Mouse (Mus musculus) liver, embryonic 15.5 days (tissue): ENCODE measurements around the gene Galnt6. TPM values are rescaled to one million over a fixed set of nuclear protein-coding genes. Genes with fewer than 3 reads are reported as not detected.

Experiments used
- ATAC-seq: fragments of 200-750 bp; cut with Nextera tagmentation; 2 replicates; pipeline ENCODE4 v1.8.0; 2017; ENCODE audit warnings: moderate number of reproducible peaks, mild to moderate bottlenecking, moderate library complexity; ENCODE audit not compliant: insufficient read depth
- H3K27ac ChIP-seq: fragments of 300-500 bp; sonication (generic); replicated peaks from 2 replicates; pipeline ENCODE4 v1.5.1; 2015; ENCODE audit warnings: mild to moderate bottlenecking, inconsistent platforms
- H3K27me3 ChIP-seq: fragments of 300-500 bp; sonication (generic); 2 replicates; pipeline ENCODE4 v1.6.1; 2015; ENCODE audit warnings: mild to moderate bottlenecking, inconsistent platforms
- H3K36me3 ChIP-seq: fragments of 300-500 bp; sonication (generic); replicated peaks from 2 replicates; pipeline ENCODE4 v1.6.1; 2015; ENCODE audit warnings: moderate library complexity, mild to moderate bottlenecking, inconsistent platforms
- H3K4me1 ChIP-seq: fragments of 300-500 bp; sonication (generic); replicated peaks from 2 replicates; pipeline ENCODE4 v1.6.1; 2015; ENCODE audit warnings: inconsistent platforms
- H3K4me2 ChIP-seq: fragments of 300-500 bp; sonication (generic); 2 replicates; pipeline ENCODE4 v1.6.1; 2015; ENCODE audit warnings: moderate library complexity, mild to moderate bottlenecking, inconsistent platforms
- H3K4me3 ChIP-seq: fragments of 300-500 bp; sonication (generic); replicated peaks from 2 replicates; pipeline ENCODE4 v1.5.1; 2015; ENCODE audit warnings: mild to moderate bottlenecking, inconsistent platforms
- H3K9ac ChIP-seq: fragments of 300-500 bp; sonication (generic); 2 replicates; pipeline ENCODE4 v1.6.1; 2015; ENCODE audit warnings: moderate library complexity, mild to moderate bottlenecking, inconsistent platforms
- H3K9me3 ChIP-seq: fragments of 300-500 bp; sonication (generic); replicated peaks from 2 replicates; pipeline ENCODE4 v1.6.1; 2016; ENCODE audit warnings: inconsistent platforms
- WGBS: fragments of 180-500 bp; shearing (Covaris S2); methylation state at CpG from one replicate; pipeline ENCODE4 v1.1.7; 2015; ENCODE audit warnings: mixed read lengths; ENCODE audit not compliant: insufficient replicate concordance; 5-methylcytosine and 5-hydroxymethylcytosine counted together
- polyA plus RNA-seq: library from polyadenylated mRNA; unstranded; fragments of >200 nt; fragmentation: Nextera tagmentation; extraction: Ambion mirVana; gene quantifications from 2 replicates; pipeline ENCODE4 v1.2.1, GENCODE M21; 2015

Galnt6 gene
- polyA plus RNA-seq, 1 experiment from 2014 or later, result 1.2 TPM

DNA sequence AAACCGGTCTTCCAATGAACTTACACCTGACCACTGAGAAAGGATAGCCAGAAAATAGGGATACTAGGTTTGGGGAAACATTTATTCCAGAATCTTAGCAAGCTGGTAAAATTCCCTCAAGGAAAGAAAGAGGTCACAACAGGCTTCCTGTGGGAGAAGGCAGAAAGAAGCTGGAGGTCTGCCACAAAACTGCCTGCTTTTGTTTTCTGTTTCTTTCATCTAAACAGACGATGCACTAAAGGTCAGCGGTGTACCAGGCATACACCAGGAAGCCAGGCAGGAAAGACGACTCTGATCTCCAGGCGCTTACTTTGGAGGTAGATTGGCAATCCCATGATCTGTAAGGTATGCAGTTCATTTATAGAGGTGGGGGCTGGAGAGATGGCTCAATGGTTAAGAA is 58.3 kb downstream of the Galnt6 start:
- Histone ChIP-seq H3K9ac (no peak overlapping the region), H3K4me3 (no peak overlapping the region), H3K4me2 (no peak overlapping the region), H3K27ac (no peak overlapping the region), H3K4me1 (peaks cover 65% of the 10 kb centered on the region), H3K36me3 (no peaks in the 10 kb centered on the region), H3K9me3 (no peaks in the 10 kb centered on the region), H3K27me3 (no peaks in the 10 kb centered on the region)
- no peak for ATAC-seq
- 81% methylated on average over 5 of the region's 5 CpGs for WGBS

DNA sequence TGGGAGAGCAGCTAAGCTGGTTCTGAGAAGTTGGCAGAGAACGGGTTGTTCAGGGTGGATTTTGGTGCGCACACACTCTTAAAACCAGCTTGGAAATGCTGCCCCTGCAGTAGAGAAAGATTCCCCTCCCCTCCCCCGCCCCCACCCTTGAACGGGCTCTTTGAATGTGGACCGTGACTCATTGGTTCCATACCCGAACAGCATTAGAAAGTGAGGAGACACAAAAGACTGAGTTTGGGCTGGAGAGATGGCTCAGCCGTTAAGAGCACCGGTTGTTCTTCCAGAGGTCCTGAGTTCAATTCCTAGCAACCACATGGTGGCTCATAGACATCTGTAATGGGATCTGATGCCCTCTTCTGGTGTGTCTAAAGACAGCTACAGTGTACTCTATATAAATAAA is 59.2 kb downstream of the Galnt6 start:
- ATAC-seq, result no peak
- WGBS, result 58% methylated on average over 8 of the region's 8 CpGs

DNA sequence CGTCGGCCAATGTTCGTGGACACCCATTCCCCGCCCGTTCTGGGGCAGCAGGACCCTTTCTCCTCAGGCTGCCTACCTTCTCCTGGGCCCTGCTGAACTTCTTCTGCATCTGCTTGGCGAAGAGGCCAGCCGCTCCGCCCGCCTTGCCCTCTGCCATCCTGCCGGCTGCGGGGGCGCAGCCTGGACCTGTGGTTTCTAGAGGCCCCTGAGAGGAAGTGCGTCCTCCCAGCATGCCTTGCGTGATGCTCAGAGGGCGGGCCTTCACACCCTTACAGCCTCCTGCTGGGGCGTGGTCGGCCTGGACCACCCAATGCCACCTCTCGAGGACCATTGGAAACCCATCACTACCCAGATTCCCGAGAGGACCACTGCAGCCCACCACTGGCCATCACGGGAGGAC is 59.8 kb downstream of the Galnt6 start, which contains the start of gene Bin2:
Gene Bin2 (minus strand): TSS at position 217 of the 400 bp plus-strand sequence.
- WGBS, result 20% methylated on average over 20 of the region's 20 CpGs
- peak within 1 kb of the TSS; percentile 64 for H3K4me3 ChIP-seq
- no peaks in the 10 kb centered on the region for H3K27me3 ChIP-seq
- H3K36me3 ChIP-seq, result no peaks in the 10 kb centered on the region
- no peaks in the 10 kb centered on the region for H3K9me3 ChIP-seq
- peak within 1 kb of the TSS; percentile 43 for H3K27ac ChIP-seq
- ATAC-seq, result peak; percentile 34; the same call in 1 of the 2 replicates
- H3K4me2 ChIP-seq, result peak within 1 kb of the TSS; percentile 74
- H3K9ac ChIP-seq, result peak within 1 kb of the TSS; percentile 62
- H3K4me1 ChIP-seq, result peaks cover 66% of the 10 kb centered on the region

More for the DNA sequence above, 59.2 kb downstream of the Galnt6 start:
- no peaks in the 10 kb centered on the region for H3K27me3 ChIP-seq
- H3K4me2 ChIP-seq, result no peak overlapping the region
- no peaks in the 10 kb centered on the region for H3K9me3 ChIP-seq
- H3K4me3 ChIP-seq, result no peak overlapping the region
- no peak overlapping the region for H3K27ac ChIP-seq
- peaks cover 66% of the 10 kb centered on the region for H3K4me1 ChIP-seq
- H3K36me3 ChIP-seq, result no peaks in the 10 kb centered on the region
- H3K9ac ChIP-seq, result no peak overlapping the region

DNA sequence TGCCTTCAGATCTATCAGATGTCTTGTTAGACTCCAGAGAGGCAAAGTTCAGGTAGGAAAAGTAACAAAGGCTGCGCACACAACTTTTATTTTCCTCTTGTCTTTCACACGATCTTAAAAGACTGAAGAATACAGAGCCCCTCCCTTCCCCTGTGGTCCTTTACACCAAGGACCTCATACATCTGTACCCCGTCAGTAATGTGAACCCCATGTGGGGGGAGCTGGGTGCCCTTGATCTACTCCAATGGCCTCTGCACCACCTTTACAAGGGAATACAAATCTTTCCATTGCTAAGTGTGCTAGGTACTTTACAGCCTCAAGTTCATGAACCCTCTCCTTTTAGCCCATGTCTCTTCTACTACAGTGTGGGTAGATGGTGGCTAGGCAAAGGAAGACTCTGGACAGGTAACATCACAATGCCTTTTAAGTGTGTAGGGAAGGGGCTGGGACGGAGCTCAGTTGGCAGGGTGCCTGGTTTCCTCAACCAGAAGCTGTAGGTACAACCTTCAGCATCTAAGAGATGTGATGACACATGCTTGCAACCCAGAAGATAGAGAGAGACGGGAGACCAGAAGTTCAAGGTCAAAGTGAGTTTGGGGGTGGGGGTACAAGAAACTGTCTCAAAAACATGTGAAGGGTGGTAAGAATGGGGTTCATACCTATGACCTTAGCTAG is 61.2 kb downstream of the Galnt6 start:
- 46% methylated on average over 5 of the region's 5 CpGs for WGBS
- peak overlapping the region; percentile 64 for H3K4me3 ChIP-seq
- no peaks in the 10 kb centered on the region for H3K36me3 ChIP-seq
- no peak for ATAC-seq
- H3K27ac ChIP-seq, result no peak overlapping the region
- peak overlapping the region; percentile 74 for H3K4me2 ChIP-seq
- no peaks in the 10 kb centered on the region for H3K9me3 ChIP-seq
- H3K4me1 ChIP-seq, result peaks cover 66% of the 10 kb centered on the region
- no peak overlapping the region for H3K9ac ChIP-seq
- no peaks in the 10 kb centered on the region for H3K27me3 ChIP-seq

DNA sequence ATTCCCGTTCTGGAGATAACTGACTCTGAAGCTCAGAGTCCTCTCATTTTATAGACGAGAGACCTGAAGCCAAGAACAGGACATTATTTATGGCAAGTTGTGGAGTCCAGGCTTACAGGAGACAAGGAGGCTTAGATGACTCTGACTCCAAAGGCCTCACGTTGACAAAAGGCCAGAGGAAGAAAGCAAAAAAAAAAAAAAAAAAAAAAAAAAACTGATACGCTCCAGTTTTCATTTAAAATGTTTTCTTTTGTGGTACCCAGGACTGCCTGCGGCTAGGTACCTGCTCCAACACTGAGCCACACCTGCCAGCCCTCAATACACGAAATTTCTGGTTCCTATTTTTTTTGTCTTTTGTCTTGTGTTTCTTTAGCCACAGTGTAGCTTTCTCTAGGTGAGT is 61.8 kb downstream of the Galnt6 start:
- Histone ChIP-seq H3K36me3 (no peaks in the 10 kb centered on the region), H3K4me3 (peak overlapping the region; percentile 64), H3K4me1 (peaks cover 66% of the 10 kb centered on the region), H3K4me2 (peak overlapping the region; percentile 31), H3K27me3 (no peaks in the 10 kb centered on the region), H3K9ac (0 out of 2 replicates have a peak overlapping the region, but pooled peaks have one; percentile 1), H3K27ac (peak overlapping the region; percentile 26; the same call in 1 of the 2 replicates), H3K9me3 (no peaks in the 10 kb centered on the region)
- 30% methylated on average over 6 of the region's 6 CpGs for WGBS
- no peak for ATAC-seq

DNA sequence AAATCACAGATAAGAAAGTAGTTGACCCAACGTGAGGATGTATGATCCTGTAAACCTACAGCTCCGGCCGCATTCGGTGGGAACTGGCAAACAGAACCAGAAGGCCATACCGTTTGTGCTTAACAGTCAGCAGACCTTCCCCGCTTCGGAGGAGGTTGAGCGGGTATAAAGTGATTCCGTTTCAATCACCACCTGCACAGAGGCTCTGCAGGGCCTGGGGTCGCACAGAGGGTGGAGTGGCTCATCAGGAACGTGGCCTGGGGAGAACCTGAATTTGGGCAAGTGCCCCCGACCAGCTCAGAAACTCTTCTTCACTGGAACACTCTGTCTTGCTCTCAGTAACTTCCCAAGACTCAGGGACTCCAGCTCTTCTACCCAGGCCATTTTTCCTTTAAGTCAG is 62.3 kb downstream of the Galnt6 start:
- Histone ChIP-seq H3K36me3 (no peaks in the 10 kb centered on the region), H3K27ac (peak overlapping the region; percentile 26; the same call in 1 of the 2 replicates), H3K9me3 (no peaks in the 10 kb centered on the region), H3K4me3 (peak overlapping the region; percentile 13), H3K27me3 (no peaks in the 10 kb centered on the region), H3K9ac (0 out of 2 replicates have a peak overlapping the region, but pooled peaks have one; percentile 1), H3K4me1 (peaks cover 66% of the 10 kb centered on the region), H3K4me2 (peak overlapping the region; percentile 31)
- no peak for ATAC-seq
- 9% methylated on average over 12 of the region's 12 CpGs for WGBS

DNA sequence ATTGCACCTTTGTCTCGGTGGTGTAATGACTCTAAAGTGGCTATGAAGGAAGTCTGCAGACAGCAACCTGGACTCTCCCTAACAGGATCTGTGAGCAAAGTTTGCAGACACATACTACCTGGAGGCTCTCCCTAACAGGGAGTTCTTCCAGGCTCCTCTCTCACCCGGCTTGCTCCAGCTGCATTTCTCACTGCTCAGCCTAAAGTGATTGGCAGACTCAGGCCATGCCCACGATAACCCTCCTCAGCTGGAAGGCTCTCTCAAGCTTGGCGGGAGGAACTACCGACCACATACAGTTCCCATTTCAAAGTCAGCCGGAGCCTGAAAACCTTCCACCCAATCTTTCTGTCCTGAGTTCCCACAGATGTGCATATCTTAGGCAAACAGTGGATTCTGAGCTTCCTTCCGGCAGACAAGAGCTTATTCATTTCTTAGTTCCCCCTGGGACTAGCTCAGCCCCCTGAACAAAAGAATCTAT is 62.9 kb downstream of the Galnt6 start:
- H3K9me3 ChIP-seq, result no peaks in the 10 kb centered on the region
- no peak overlapping the region for H3K9ac ChIP-seq
- peaks cover 66% of the 10 kb centered on the region for H3K4me1 ChIP-seq
- H3K27me3 ChIP-seq, result no peaks in the 10 kb centered on the region
- H3K36me3 ChIP-seq, result no peaks in the 10 kb centered on the region
- peak overlapping the region; percentile 31 for H3K4me2 ChIP-seq
- WGBS, result 4% methylated on average over 7 of the region's 7 CpGs
- H3K4me3 ChIP-seq, result peak overlapping the region; percentile 3; the same call in 1 of the 2 replicates
- 0 out of 2 replicates have a peak, but pooled peaks have one; percentile 43 for ATAC-seq
- H3K27ac ChIP-seq, result peak overlapping the region; percentile 26

DNA sequence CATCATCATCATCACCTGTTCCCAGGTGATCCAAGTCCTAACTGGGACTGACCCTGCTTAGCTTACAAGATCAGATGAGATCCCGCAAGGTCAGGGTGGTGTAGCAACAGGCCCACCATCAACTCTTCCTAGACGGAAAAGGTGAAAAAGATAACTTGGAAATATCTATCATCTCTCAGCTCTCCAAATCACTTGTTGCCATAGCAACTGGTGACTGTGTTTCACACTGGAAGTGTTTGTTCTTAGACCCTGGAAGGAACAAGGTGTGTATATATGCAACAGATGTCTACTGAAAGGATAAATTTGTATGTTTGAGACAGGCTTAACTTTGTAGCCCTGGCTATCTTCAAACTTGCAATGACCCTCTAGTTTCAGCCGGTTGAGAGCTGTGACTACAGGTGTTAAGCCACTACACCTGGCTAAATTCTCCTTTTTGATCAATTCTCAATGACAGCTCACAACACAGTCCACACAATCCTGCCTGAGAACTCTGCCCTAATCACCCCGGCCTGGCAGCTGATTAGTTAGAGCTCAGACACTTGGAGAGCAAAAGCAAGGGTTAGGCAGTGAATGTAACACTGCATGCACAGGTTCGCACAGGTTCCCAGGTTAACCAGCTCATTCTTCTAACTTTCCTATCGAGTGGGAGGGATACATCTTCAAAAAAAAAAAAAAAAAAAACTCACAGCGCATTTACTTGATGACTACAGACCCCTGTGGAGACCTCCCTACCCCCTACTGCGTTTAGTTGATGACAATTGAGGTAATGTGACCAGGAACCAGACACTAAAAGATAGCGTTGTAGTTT is 63.6 kb downstream of the Galnt6 start:
- peak overlapping the region; percentile 3; the same call in 1 of the 2 replicates for H3K4me3 ChIP-seq
- H3K27me3 ChIP-seq, result no peaks in the 10 kb centered on the region
- H3K36me3 ChIP-seq, result no peaks in the 10 kb centered on the region
- no peaks in the 10 kb centered on the region for H3K9me3 ChIP-seq
- H3K9ac ChIP-seq, result no peak overlapping the region
- WGBS, result 21% methylated on average over 9 of the region's 9 CpGs
- H3K4me2 ChIP-seq, result peak overlapping the region; percentile 31
- peaks cover 66% of the 10 kb centered on the region for H3K4me1 ChIP-seq
- ATAC-seq, result no peak
- peak overlapping the region; percentile 26 for H3K27ac ChIP-seq

DNA sequence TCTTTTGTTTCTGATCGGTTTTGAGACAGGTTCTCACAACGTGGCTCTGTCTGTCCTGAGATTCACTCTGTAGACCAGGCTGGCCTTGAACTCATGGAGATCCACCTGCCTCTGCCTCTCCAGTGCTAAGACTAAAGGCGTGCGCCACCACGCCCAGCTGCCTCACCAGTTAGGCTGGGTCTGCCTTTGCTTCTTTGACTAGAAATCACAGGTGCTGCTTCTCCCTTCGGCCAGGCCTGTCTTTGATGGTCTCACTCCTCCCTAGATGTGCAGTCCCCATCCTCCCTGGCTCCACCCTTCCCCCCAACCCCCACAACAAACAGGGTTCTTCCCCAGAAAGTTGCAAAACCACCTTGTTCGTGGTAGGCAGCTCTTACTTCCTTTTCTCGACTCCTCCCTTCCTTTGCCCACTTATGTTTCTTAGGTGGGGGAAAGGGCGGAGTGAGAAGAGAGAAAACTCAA is 64.3 kb downstream of the Galnt6 start:
- Histone ChIP-seq H3K4me3 (no peak overlapping the region), H3K27ac (no peak overlapping the region), H3K4me2 (0 out of 2 replicates have a peak overlapping the region, but pooled peaks have one; percentile 31), H3K36me3 (no peaks in the 10 kb centered on the region), H3K9me3 (no peaks in the 10 kb centered on the region), H3K9ac (no peak overlapping the region), H3K4me1 (peaks cover 69% of the 10 kb centered on the region), H3K27me3 (no peaks in the 10 kb centered on the region)
- ATAC-seq, result peak; percentile 20; the same call in 1 of the 2 replicates
- 36% methylated on average over 9 of the region's 9 CpGs for WGBS

DNA sequence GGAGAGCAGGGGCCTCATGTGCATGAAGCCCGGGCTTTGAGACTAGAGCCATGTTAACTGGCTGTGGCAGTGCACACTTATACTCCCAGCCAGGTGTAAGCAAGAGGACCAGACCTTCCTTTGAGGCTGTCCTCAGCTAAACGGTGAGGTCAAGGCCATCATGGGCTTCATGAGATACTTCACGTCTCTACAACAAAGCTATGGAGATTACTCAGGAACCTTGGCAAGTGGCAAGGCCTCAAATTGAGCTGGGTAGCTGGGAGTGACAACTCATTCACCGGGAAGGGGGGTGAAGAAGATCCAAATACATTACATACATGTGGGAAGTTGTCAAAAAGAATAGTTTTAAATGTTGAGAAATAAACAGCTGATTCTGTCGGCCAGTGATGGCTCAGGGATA is 68.4 kb downstream of the Galnt6 start:
- Histone ChIP-seq H3K9ac (no peak overlapping the region), H3K4me2 (no peak overlapping the region), H3K27me3 (no peaks in the 10 kb centered on the region), H3K36me3 (no peaks in the 10 kb centered on the region; the same call in 1 of the 2 replicates), H3K27ac (no peak overlapping the region), H3K4me3 (no peak overlapping the region), H3K9me3 (no peaks in the 10 kb centered on the region), H3K4me1 (peaks cover 40% of the 10 kb centered on the region)
- 67% methylated on average over 5 of the region's 5 CpGs for WGBS
- no peak for ATAC-seq

DNA sequence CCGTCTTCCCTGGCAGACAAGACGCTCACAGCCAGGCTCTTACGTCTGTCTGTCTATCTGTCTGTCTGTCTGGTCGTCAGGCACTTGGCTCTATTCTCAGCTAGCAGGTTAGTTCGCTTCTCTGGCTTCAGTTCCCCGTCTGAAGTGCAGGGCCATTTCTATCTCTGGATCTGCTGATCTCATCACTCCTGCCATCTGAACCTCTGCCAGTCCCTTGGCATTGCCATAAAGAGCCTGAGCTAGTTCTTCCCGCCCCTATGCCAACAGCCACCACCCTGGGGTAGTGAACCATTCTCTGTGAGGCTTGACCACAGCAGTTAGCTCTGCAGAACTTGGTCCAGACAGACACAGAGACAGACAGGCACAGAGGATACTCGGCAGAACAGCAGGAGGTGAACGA is 68.9 kb downstream of the Galnt6 start:
- ATAC-seq, result no peak
- Histone ChIP-seq H3K9ac (no peak overlapping the region), H3K4me3 (no peak overlapping the region), H3K4me2 (no peak overlapping the region), H3K27ac (no peak overlapping the region), H3K36me3 (no peaks in the 10 kb centered on the region; the same call in 1 of the 2 replicates), H3K27me3 (no peaks in the 10 kb centered on the region), H3K9me3 (no peaks in the 10 kb centered on the region), H3K4me1 (peaks cover 35% of the 10 kb centered on the region)
- 59% methylated on average over 9 of the region's 9 CpGs for WGBS
